Mouse (Mus musculus): ENCODE measurements around the gene Saxo1. TPM values are rescaled to one million over a fixed set of nuclear protein-coding genes. Genes with fewer than 3 reads are reported as not detected.

Saxo1 gene
- polyA plus RNA-seq, 1 experiment from 2014 or later = not detected

GRCm38 (mm10) chr4:86523771-86524170 lies 34.4 kb downstream of the Saxo1 start:
- no peak overlapping the region for H3K9ac ChIP-seq
- 85% methylated on average over 5 of the region's 5 CpGs for WGBS

GRCm38 (mm10) chr4:86520695-86521094 lies 37.4 kb downstream of the Saxo1 start:
- no peaks in the 10 kb centered on the region for H3K9me3 ChIP-seq (replicated peaks)
- H3K27ac ChIP-seq = no peak overlapping the region
- no peaks in the 10 kb centered on the region for H3K36me3 ChIP-seq
- no peak overlapping the region for H3K9ac ChIP-seq
- 87% methylated on average over 12 of the region's 12 CpGs for WGBS
- ATAC-seq (ENCODE audit: low FRiP score) = no peak
- no peaks in the 10 kb centered on the region for H3K4me1 ChIP-seq
- no peak overlapping the region for H3K4me2 ChIP-seq (replicated peaks)
- no peak overlapping the region for H3K4me3 ChIP-seq
- no peaks in the 10 kb centered on the region for H3K27me3 ChIP-seq

More at GRCm38 (mm10) chr4:86523771-86524170, 34.4 kb downstream of the Saxo1 start:
- Histone ChIP-seq H3K4me3 (no peak overlapping the region), H3K36me3 (no peaks in the 10 kb centered on the region), H3K27ac (no peak overlapping the region), H3K9me3 (replicated peaks) (no peaks in the 10 kb centered on the region), H3K27me3 (no peaks in the 10 kb centered on the region), H3K4me1 (no peaks in the 10 kb centered on the region), H3K4me2 (replicated peaks) (no peak overlapping the region)
- no peak for ATAC-seq (ENCODE audit: low FRiP score)

GRCm38 (mm10) chr4:86519953-86520352 lies 38.2 kb downstream of the Saxo1 start:
- no peaks in the 10 kb centered on the region for H3K4me1 ChIP-seq
- no peaks in the 10 kb centered on the region for H3K9me3 ChIP-seq (replicated peaks)
- no peak overlapping the region for H3K9ac ChIP-seq
- ATAC-seq (ENCODE audit: low FRiP score) = no peak
- WGBS = 85% methylated on average over 6 of the region's 6 CpGs
- no peak overlapping the region for H3K4me2 ChIP-seq (replicated peaks)
- no peaks in the 10 kb centered on the region for H3K27me3 ChIP-seq
- H3K36me3 ChIP-seq = no peaks in the 10 kb centered on the region
- H3K27ac ChIP-seq = no peak overlapping the region
- H3K4me3 ChIP-seq = no peak overlapping the region

- H3K27ac ChIP-seq = no peak overlapping the region
- no peaks in the 10 kb centered on the region for H3K27me3 ChIP-seq
- no peak overlapping the region for H3K4me3 ChIP-seq
- no peak overlapping the region for H3K9ac ChIP-seq
- H3K36me3 ChIP-seq = no peaks in the 10 kb centered on the region
- ATAC-seq (ENCODE audit: low FRiP score) = no peak
- 81% methylated on average over 6 of the region's 6 CpGs for WGBS
- no peaks in the 10 kb centered on the region for H3K9me3 ChIP-seq (replicated peaks)
- no peak overlapping the region for H3K4me2 ChIP-seq (replicated peaks)
- no peaks in the 10 kb centered on the region for H3K4me1 ChIP-seq
Observed at GRCm38 (mm10) chr4:86504656-86505055, 53.5 kb downstream of the Saxo1 start.

GRCm38 (mm10) chr4:86499561-86499960 lies 58.6 kb downstream of the Saxo1 start:
- H3K4me2 ChIP-seq (replicated peaks) = no peak overlapping the region
- WGBS = 96% methylated on average over 1 of the region's 1 CpGs
- ATAC-seq (ENCODE audit: low FRiP score) = no peak

GRCm38 (mm10) chr4:86498754-86499153 lies 59.4 kb downstream of the Saxo1 start:
- Histone ChIP-seq H3K36me3 (no peaks in the 10 kb centered on the region), H3K27me3 (no peaks in the 10 kb centered on the region), H3K9me3 (replicated peaks) (no peaks in the 10 kb centered on the region), H3K27ac (no peak overlapping the region), H3K9ac (no peak overlapping the region), H3K4me1 (no peaks in the 10 kb centered on the region), H3K4me2 (replicated peaks) (no peak overlapping the region), H3K4me3 (no peak overlapping the region)
- WGBS = 70% methylated on average over 5 of the region's 5 CpGs
- ATAC-seq (ENCODE audit: low FRiP score) = no peak

More at GRCm38 (mm10) chr4:86499561-86499960, 58.6 kb downstream of the Saxo1 start:
- Histone ChIP-seq H3K27ac (no peak overlapping the region), H3K9me3 (replicated peaks) (no peaks in the 10 kb centered on the region), H3K27me3 (no peaks in the 10 kb centered on the region), H3K4me3 (no peak overlapping the region), H3K36me3 (no peaks in the 10 kb centered on the region), H3K9ac (no peak overlapping the region), H3K4me1 (no peaks in the 10 kb centered on the region)

GRCm38 (mm10) chr4:86489128-86489527 lies 69.0 kb downstream of the Saxo1 start:
- Histone ChIP-seq H3K36me3 (no peaks in the 10 kb centered on the region), H3K4me1 (no peaks in the 10 kb centered on the region), H3K27me3 (no peaks in the 10 kb centered on the region), H3K9me3 (replicated peaks) (no peaks in the 10 kb centered on the region), H3K27ac (no peak overlapping the region), H3K4me2 (replicated peaks) (no peak overlapping the region), H3K4me3 (no peak overlapping the region), H3K9ac (no peak overlapping the region)
- no peak for ATAC-seq (ENCODE audit: low FRiP score)
- WGBS = 82% methylated on average over 5 of the region's 5 CpGs

GRCm38 (mm10) chr4:86486901-86487300 lies 71.2 kb downstream of the Saxo1 start:
- Histone ChIP-seq H3K9ac (no peak overlapping the region), H3K4me1 (no peaks in the 10 kb centered on the region), H3K27me3 (no peaks in the 10 kb centered on the region), H3K4me2 (replicated peaks) (no peak overlapping the region), H3K4me3 (no peak overlapping the region), H3K36me3 (no peaks in the 10 kb centered on the region), H3K9me3 (replicated peaks) (no peaks in the 10 kb centered on the region), H3K27ac (no peak overlapping the region)
- WGBS = 85% methylated on average over 2 of the region's 2 CpGs
- no peak for ATAC-seq (ENCODE audit: low FRiP score)

- Histone ChIP-seq H3K4me2 (replicated peaks) (no peak overlapping the region), H3K27ac (no peak overlapping the region), H3K4me1 (no peaks in the 10 kb centered on the region), H3K27me3 (no peaks in the 10 kb centered on the region), H3K4me3 (no peak overlapping the region), H3K36me3 (no peaks in the 10 kb centered on the region), H3K9ac (no peak overlapping the region), H3K9me3 (replicated peaks) (no peaks in the 10 kb centered on the region)
- no peak for ATAC-seq (ENCODE audit: low FRiP score)
- 88% methylated on average over 4 of the region's 4 CpGs for WGBS
Observed at GRCm38 (mm10) chr4:86486491-86486890, 71.6 kb downstream of the Saxo1 start.

GRCm38 (mm10) chr4:86485052-86485451 lies 73.1 kb downstream of the Saxo1 start:
- Histone ChIP-seq H3K4me2 (replicated peaks) (no peak overlapping the region), H3K27me3 (no peaks in the 10 kb centered on the region), H3K36me3 (no peaks in the 10 kb centered on the region), H3K4me1 (no peaks in the 10 kb centered on the region), H3K9ac (no peak overlapping the region), H3K27ac (no peak overlapping the region), H3K4me3 (no peak overlapping the region), H3K9me3 (replicated peaks) (no peaks in the 10 kb centered on the region)
- ATAC-seq (ENCODE audit: low FRiP score) = no peak
- WGBS = 79% methylated on average over 6 of the region's 6 CpGs

GRCm38 (mm10) chr4:86483686-86484085 lies 74.4 kb downstream of the Saxo1 start:
- Histone ChIP-seq H3K4me3 (no peak overlapping the region), H3K27ac (no peak overlapping the region), H3K4me2 (replicated peaks) (no peak overlapping the region), H3K9me3 (replicated peaks) (no peaks in the 10 kb centered on the region), H3K27me3 (no peaks in the 10 kb centered on the region), H3K4me1 (no peaks in the 10 kb centered on the region), H3K9ac (no peak overlapping the region), H3K36me3 (no peaks in the 10 kb centered on the region)
- ATAC-seq (ENCODE audit: low FRiP score) = no peak
- 65% methylated on average over 8 of the region's 8 CpGs for WGBS

- no peak for ATAC-seq (ENCODE audit: low FRiP score)
Observed at GRCm38 (mm10) chr4:86483013-86483615, 75.0 kb downstream of the Saxo1 start.

GRCm38 (mm10) chr4:86480891-86481290 lies 77.2 kb downstream of the Saxo1 start:
- WGBS = 81% methylated on average over 3 of the region's 3 CpGs
- no peak for ATAC-seq (ENCODE audit: low FRiP score)
- H3K4me1 ChIP-seq = no peaks in the 10 kb centered on the region
- H3K27ac ChIP-seq = no peak overlapping the region
- no peaks in the 10 kb centered on the region for H3K9me3 ChIP-seq (replicated peaks)
- H3K9ac ChIP-seq = no peak overlapping the region
- H3K4me3 ChIP-seq = no peak overlapping the region
- no peak overlapping the region for H3K4me2 ChIP-seq (replicated peaks)
- no peaks in the 10 kb centered on the region for H3K27me3 ChIP-seq
- H3K36me3 ChIP-seq = no peaks in the 10 kb centered on the region

More at GRCm38 (mm10) chr4:86483013-86483615, 75.0 kb downstream of the Saxo1 start:
- Histone ChIP-seq H3K4me3 (no peak overlapping the region), H3K27ac (no peak overlapping the region), H3K4me2 (replicated peaks) (no peak overlapping the region), H3K9ac (no peak overlapping the region), H3K27me3 (no peaks in the 10 kb centered on the region), H3K36me3 (no peaks in the 10 kb centered on the region), H3K4me1 (no peaks in the 10 kb centered on the region), H3K9me3 (replicated peaks) (no peaks in the 10 kb centered on the region)
- WGBS = 95% methylated on average over 6 of the region's 6 CpGs

Measured in hindbrain, embryonic 12.5 days (tissue).